Comparison of ENCODE assay signal across 8 mouse cellular contexts in genomic region chr11:69272122-69272740, GRCm38 (mm10). TPM values are rescaled to one million over a fixed set of nuclear protein-coding genes. Genes with fewer than 3 reads are reported as not detected.
DNase-seq lines count a peak whose midpoint lies in the region; ATAC-seq and TF ChIP-seq lines count a peak whose summit lies in the region.
"Had no signal": no experiment of that assay in that cellular context is flagged by ENCODE, and none has a peak within 500 bp of the region (broad histone marks: within the 10 kb centered on the region; RNA-seq: fewer than 3 reads in every experiment).

No protein-coding gene starts in this region.

- H3K36me3 ChIP-seq in G1E (replicated peaks): no peaks in the 10 kb centered on the region
- H3K36me3 ChIP-seq in spleen, adult 2 months (ENCODE audit: control insufficient read depth, insufficient read depth, low read length): no peaks in the 10 kb centered on the region

- peaks cover 26% of the 10 kb centered on the region for H3K27me3 ChIP-seq in G1E (ENCODE audit: insufficient read depth, low read length)
- no peaks in the 10 kb centered on the region for H3K27me3 ChIP-seq in cerebellum, adult 2 months (ENCODE audit: control insufficient read depth, insufficient read depth, low read length)
- no peaks in the 10 kb centered on the region for H3K27me3 ChIP-seq in spleen, adult 2 months (ENCODE audit: control insufficient read depth, insufficient read depth, low read length)

- peak; percentile 93 for DNase-seq in B cell, adult 2 months
- DNase-seq in G1E (ENCODE audit: low spot score): no peak
- peak; percentile 66 to 78 for DNase-seq in cerebellum, adult 2 months
- DNase-seq in gastrocnemius, postnatal 14 days: peak; percentile 79
- DNase-seq in layer of hippocampus, adult 9-11 months: peak; percentile 54
- DNase-seq in lung, postnatal 4 days: peak; percentile 33 to 83
- DNase-seq in spleen, adult 2 months (ENCODE audit: low read depth in 1 of 2, low spot score in 2 of 2): peak; percentile 56 to 81

- no peaks in the 10 kb centered on the region for H3K9me3 ChIP-seq in G1E (replicated peaks)

- peaks cover 14% of the 10 kb centered on the region for H3K4me1 ChIP-seq in G1E (ENCODE audit: insufficient read depth, low read depth, low read length)
- H3K4me1 ChIP-seq in cerebellum, adult 2 months (ENCODE audit: control insufficient read depth, insufficient read depth, low read length): peaks cover 3% of the 10 kb centered on the region; the same call in 1 of the 2 replicates
- H3K4me1 ChIP-seq in spleen, adult 2 months (ENCODE audit: control insufficient read depth, insufficient read depth, insufficient read length): no peaks in the 10 kb centered on the region

- TF ChIP-seq CTCF in G1E (IDR thresholded peaks at IDR 0.05; ENCODE audit: low read depth, low read length): peak; percentile 68
- peak; percentile 58 for TF ChIP-seq CTCF in cerebellum, adult 2 months (IDR thresholded peaks at IDR 0.05; ENCODE audit: borderline replicate concordance, insufficient read depth, low read depth, low read length)
- TF ChIP-seq CTCF in spleen, adult 2 months (IDR thresholded peaks at IDR 0.05; ENCODE audit: extremely low read depth, insufficient read depth, insufficient read length, insufficient replicate concordance): no peak

- WGBS in cerebellum, adult 2 months: 27% methylated on average over 16 of the region's 16 CpGs
- WGBS in spleen, adult 2 months: 39% methylated on average over 16 of the region's 16 CpGs

- H3K4me3 ChIP-seq in G1E (ENCODE audit: low read depth, low read length): no peak overlapping the region
- no peak overlapping the region for H3K4me3 ChIP-seq in cerebellum, adult 2 months (replicated peaks; ENCODE audit: insufficient read depth, low read depth, low read length)
- H3K4me3 ChIP-seq in spleen, adult 2 months (ENCODE audit: extremely low read depth, insufficient read depth, insufficient read length): no peak overlapping the region

- ATAC-seq in G1E (ENCODE audit: extremely low read depth, insufficient number of reproducible peaks, low FRiP score, poor library complexity, severe bottlenecking): no peak

- no peak for TF ChIP-seq POLR2A in cerebellum, adult 2 months (IDR thresholded peaks at IDR 0.05; ENCODE audit: borderline replicate concordance, insufficient read depth, low read length)
- TF ChIP-seq POLR2A in spleen, adult 2 months (IDR thresholded peaks at IDR 0.05; ENCODE audit: low read depth, low read length): no peak

- intact Hi-C loops in gastrocnemius, postnatal 14 days (cut with DNase I; ENCODE audit: low total_unique reads): no loop called here

- no peak overlapping the region for H3K27ac ChIP-seq in cerebellum, adult 2 months (ENCODE audit: insufficient read depth, low read length)
- no peak overlapping the region for H3K27ac ChIP-seq in spleen, adult 2 months (ENCODE audit: insufficient read depth, low read length)

RNA-seq across cellular contexts. Expression of gene Gucy2e, which starts 35.4 kb away (rescaled TPM):
- total RNA-seq in G1E (2014; fragmentation: Nextera tagmentation) (not detected in 2 replicates), G1E (2017) (0.05 and 0.06 TPM in 2 replicates)
- polyA plus RNA-seq in G1E (2012): not detected in 2 replicates
- polyA plus RNA-seq in cerebellum, adult 2 months (2012; rRNA removed): 1.4 and 1.8 TPM in 2 replicates
- total RNA-seq in gastrocnemius, postnatal 14 days (2021): not detected
- polyA plus RNA-seq in spleen, adult 2 months (2012; rRNA removed): 0.02 and 0.04 TPM in 2 replicates
- polyA plus RNA-seq: liver, embryonic 16.5 days had no signal

RNA-seq across cellular contexts. Expression of gene Cntrob, which starts 51.3 kb away (rescaled TPM):
- total RNA-seq in G1E (2014; fragmentation: Nextera tagmentation): 30.3 and 42.0 TPM in 2 replicates
- total RNA-seq in G1E (2017): 19.2 and 26.0 TPM in 2 replicates
- polyA plus RNA-seq in G1E (2012): 30.8 and 35.4 TPM in 2 replicates
- polyA plus RNA-seq in cerebellum, adult 2 months (2012; rRNA removed): 22.0 and 23.0 TPM in 2 replicates
- 1 to 10 TPM; 2.5 to 3.2 TPM for total RNA-seq in gastrocnemius, postnatal 14 days (2021)
- polyA plus RNA-seq in spleen, adult 2 months (2012; rRNA removed): 9.2 and 10.9 TPM in 2 replicates

RNA-seq across cellular contexts. Expression of gene Trappc1, which starts 51.5 kb away (rescaled TPM):
- total RNA-seq in G1E (2014; fragmentation: Nextera tagmentation): 138 and 139 TPM in 2 replicates
- 116 and 127 TPM in 2 replicates for total RNA-seq in G1E (2017)
- 7.4 and 10.1 TPM in 2 replicates for polyA plus RNA-seq in G1E (2012)
- polyA plus RNA-seq in cerebellum, adult 2 months (2012; rRNA removed): 81.4 and 83.6 TPM in 2 replicates
- 10 to 100 TPM; 52.3 to 54.1 TPM for total RNA-seq in gastrocnemius, postnatal 14 days (2021)
- polyA plus RNA-seq in spleen, adult 2 months (2012; rRNA removed): 21.2 and 28.6 TPM in 2 replicates

RNA-seq across cellular contexts. Expression of gene Kcnab3, which starts 53.8 kb away (rescaled TPM):
- total RNA-seq in G1E (2014; fragmentation: Nextera tagmentation) (0.58 and 1.2 TPM in 2 replicates), G1E (2017) (0.60 and 0.64 TPM in 2 replicates)
- 0.27 and 0.33 TPM in 2 replicates for polyA plus RNA-seq in G1E (2012)
- 93.6 and 117 TPM in 2 replicates for polyA plus RNA-seq in cerebellum, adult 2 months (2012; rRNA removed)
- under 1 TPM; 0.18 to 0.24 TPM for total RNA-seq in gastrocnemius, postnatal 14 days (2021)
- polyA plus RNA-seq in spleen, adult 2 months (2012; rRNA removed): 0.92 and 1.2 TPM in 2 replicates
